Mouse (Mus musculus): ENCODE measurements around the gene Ciart.

DNA sequence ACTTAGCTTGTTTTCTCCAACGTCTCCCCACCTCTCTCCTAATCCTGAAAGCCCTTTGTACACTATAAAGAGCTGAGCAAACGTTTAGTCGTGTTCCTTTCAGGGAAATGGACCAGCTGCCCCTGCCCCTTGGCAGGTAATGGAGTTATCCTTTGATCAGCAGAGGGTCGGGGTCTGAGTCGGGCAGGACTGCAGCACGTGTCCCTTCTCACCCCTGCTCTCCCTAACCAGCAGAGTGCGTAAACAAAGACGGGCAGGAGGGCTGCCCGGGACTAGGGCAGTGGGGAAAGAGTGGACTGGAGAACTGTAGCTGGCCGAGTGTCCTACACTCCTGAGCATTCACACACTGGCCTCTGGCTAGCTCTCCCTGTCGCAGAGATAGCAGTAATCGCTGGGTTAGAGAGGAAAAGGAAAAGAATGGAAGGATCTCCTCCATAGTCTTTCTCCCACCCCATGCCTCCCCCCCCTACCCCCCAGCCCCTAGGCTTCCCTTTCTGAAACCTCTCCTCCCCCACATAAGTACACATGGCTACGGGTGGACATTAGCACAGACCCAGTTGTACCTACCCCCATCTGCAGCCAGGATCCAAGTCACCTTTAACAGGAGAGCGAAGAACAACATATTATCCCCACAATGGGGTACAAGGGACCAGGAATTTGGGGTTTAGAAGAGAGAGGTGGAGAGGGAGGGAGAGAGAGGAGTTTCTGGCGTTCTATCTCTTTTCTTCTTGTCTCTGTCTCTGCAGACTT lies 21.9 kb upstream of the Ciart start:
- no peak for TF ChIP-seq POLR2A (IDR thresholded peaks at IDR 0.05; ENCODE audit: extremely low read depth, insufficient read depth, low read length)
- no peak for TF ChIP-seq CTCF (IDR thresholded peaks at IDR 0.05; ENCODE audit: low read depth, low read length)

Measured in liver, adult 2 months (tissue).